ENCODE assay signal across 20 mouse cellular contexts in the genomic region with DNA sequence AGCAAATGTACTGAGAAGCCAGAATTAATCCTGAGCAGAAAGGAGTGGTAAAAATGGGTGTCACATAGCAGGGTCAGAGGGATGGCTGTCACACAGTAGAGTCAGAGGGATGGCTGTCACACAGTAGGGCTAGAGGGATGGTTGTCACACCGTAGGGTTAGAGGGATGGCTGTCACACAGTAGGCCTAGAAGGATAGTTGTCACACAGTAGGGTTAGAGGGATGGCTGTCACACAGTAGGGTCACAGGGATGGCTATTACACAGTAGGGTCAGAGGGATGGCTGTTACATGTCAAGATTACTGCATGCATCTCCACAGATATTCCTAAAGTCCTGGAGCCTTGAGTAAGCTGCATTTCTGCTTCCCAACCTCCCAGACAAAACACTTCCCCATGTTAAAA. TPM values are rescaled to one million over a fixed set of nuclear protein-coding genes. Genes with fewer than 3 reads are reported as not detected.
"Had no signal": no experiment of that assay in that cellular context is flagged by ENCODE, and none has a peak within 500 bp of the region (broad histone marks: within the 10 kb centered on the region; RNA-seq: fewer than 3 reads in every experiment).

No protein-coding gene starts in this region.

- DNase-seq: retina, postnatal 1 day; right cerebral cortex, adult 18-20 months; right cerebral cortex, postnatal 14 days; right cerebral cortex, postnatal 25 days; right cerebral cortex, postnatal 4 days; spleen, adult 18-20 months; thymus, adult 18-20 months; thymus, adult 2 months; thymus, postnatal 14 days; thymus, postnatal 25 days; thymus, postnatal 36 days had no signal

- H3K4me2 ChIP-seq: neural tube, embryonic 12.5 days; neural tube, embryonic 13.5 days; neural tube, embryonic 15.5 days; stomach, embryonic 15.5 days had no signal

- H3K27ac ChIP-seq: neural tube, embryonic 12.5 days; neural tube, embryonic 13.5 days; neural tube, embryonic 15.5 days; stomach, embryonic 15.5 days; stomach, postnatal 0 days had no signal

- H3K4me1 ChIP-seq: neural tube, embryonic 12.5 days; neural tube, embryonic 13.5 days; neural tube, embryonic 15.5 days had no signal

- H3K9ac ChIP-seq: neural tube, embryonic 12.5 days; neural tube, embryonic 13.5 days; neural tube, embryonic 15.5 days; stomach, embryonic 15.5 days had no signal

- H3K36me3 ChIP-seq: neural tube, embryonic 12.5 days; neural tube, embryonic 13.5 days; neural tube, embryonic 15.5 days; stomach, embryonic 15.5 days had no signal

- H3K9me3 ChIP-seq: neural tube, embryonic 12.5 days; neural tube, embryonic 13.5 days; neural tube, embryonic 15.5 days; stomach, embryonic 15.5 days had no signal

- H3K4me3 ChIP-seq: neural tube, embryonic 12.5 days; neural tube, embryonic 13.5 days; neural tube, embryonic 15.5 days; stomach, embryonic 15.5 days had no signal

RNA-seq across cellular contexts. Expression of a gene that starts 33.7 kb away (rescaled TPM):
- total RNA-seq: neutrophil, adult 5-6 weeks had no signal
- polyA plus RNA-seq: small intestine, adult 2 months; spleen, adult 2 months; urinary bladder, adult 2 months had no signal
